Mouse (Mus musculus) embryonic facial prominence, embryonic 12.5 days (tissue): ENCODE measurements around the gene Cd59a. TPM values are rescaled to one million over a fixed set of nuclear protein-coding genes. Genes with fewer than 3 reads are reported as not detected.

Experiments used
- ATAC-seq: fragments of 200-750 bp; cut with Nextera tagmentation; 2 replicates; pipeline ENCODE4 v1.8.0; 2017; ENCODE audit not compliant: insufficient number of reproducible peaks, insufficient read depth, low FRiP score, low TSS enrichment
- H3K27ac ChIP-seq: fragments of 300-500 bp; sonication (generic); 2 replicates; pipeline ENCODE4 v1.5.1; 2016; ENCODE audit warnings: mild to moderate bottlenecking
- H3K27me3 ChIP-seq: fragments of 300-500 bp; sonication (generic); 2 replicates; pipeline ENCODE4 v1.6.1; 2016; ENCODE audit warnings: mild to moderate bottlenecking, moderate library complexity
- H3K36me3 ChIP-seq: fragments of 300-500 bp; sonication (generic); 2 replicates; pipeline ENCODE4 v1.6.1; 2016; ENCODE audit warnings: mild to moderate bottlenecking
- H3K4me1 ChIP-seq: fragments of 300-500 bp; sonication (generic); 2 replicates; pipeline ENCODE4 v1.6.1; 2016
- H3K4me2 ChIP-seq: fragments of 300-500 bp; sonication (generic); replicated peaks from 2 replicates; pipeline ENCODE4 v1.6.1; 2016; ENCODE audit warnings: mild to moderate bottlenecking, moderate library complexity
- H3K4me3 ChIP-seq: fragments of 300-500 bp; sonication (generic); 2 replicates; pipeline ENCODE4 v1.5.1; 2016; ENCODE audit warnings: mild to moderate bottlenecking
- H3K9ac ChIP-seq: fragments of 300-500 bp; sonication (generic); 2 replicates; pipeline ENCODE4 v1.6.1; 2016; ENCODE audit warnings: mild to moderate bottlenecking, moderate library complexity
- H3K9me3 ChIP-seq: fragments of 300-500 bp; sonication (generic); 2 replicates; pipeline ENCODE4 v1.6.1; 2016; ENCODE audit warnings: mild to moderate bottlenecking, moderate library complexity
- WGBS: fragments of 180-500 bp; shearing (Covaris S2); methylation state at CpG from one replicate; pipeline ENCODE4 v1.1.7; 2016; 5-methylcytosine and 5-hydroxymethylcytosine counted together
- polyA plus RNA-seq: library from polyadenylated mRNA; unstranded; fragments of >200 nt; fragmentation: Nextera tagmentation; extraction: Ambion mirVana; gene quantifications from 2 replicates; pipeline ENCODE4 v1.2.1, GENCODE M21; 2016

The Cd59a gene
- polyA plus RNA-seq, 1 experiment from 2014 or later: 23.0 TPM

DNA sequence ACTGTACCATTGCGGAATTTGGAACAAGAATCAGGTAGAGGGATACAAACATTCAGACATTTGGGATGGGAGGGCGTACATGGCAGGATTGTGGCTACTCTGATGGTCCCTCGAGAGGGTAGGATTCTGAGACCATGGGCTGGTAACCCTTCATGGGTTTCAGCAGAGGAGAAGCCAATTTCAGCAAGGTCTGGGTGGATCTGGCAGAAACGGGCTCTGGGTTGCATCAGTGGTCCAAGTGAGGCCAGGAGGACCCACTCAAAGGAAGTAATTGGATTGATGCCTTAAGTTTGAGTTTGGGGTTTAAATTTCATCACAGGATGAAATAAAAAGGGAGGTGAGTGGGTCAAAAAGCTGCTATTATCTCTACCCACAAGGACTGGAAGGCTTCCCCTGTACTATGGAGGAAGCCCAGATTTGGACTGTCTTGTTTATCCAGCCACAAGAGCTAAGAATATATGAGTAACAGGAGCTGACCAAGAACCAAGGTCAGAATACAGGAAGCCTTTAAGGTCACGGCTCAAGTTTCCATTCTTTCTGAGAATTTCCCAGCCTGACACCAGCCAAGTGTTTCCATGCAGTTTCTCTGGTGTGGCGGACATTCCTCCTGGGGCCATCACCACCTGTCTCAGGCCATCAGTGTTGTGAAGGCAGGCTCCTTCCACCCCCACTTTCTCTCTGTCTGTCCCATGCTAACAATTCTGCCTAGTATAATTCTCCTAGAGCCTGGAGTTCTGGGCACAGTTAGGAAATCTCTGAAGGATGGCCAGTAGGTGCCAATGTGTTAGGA lies 55.2 kb downstream of the Cd59a start:
- Histone ChIP-seq H3K36me3 (no peaks in the 10 kb centered on the region), H3K4me1 (no peaks in the 10 kb centered on the region), H3K9me3 (no peaks in the 10 kb centered on the region), H3K4me3 (no peak overlapping the region), H3K27me3 (no peaks in the 10 kb centered on the region), H3K4me2 (no peak overlapping the region), H3K27ac (no peak overlapping the region), H3K9ac (no peak overlapping the region)
- no peak for ATAC-seq
- 73% methylated on average over 6 of the region's 6 CpGs for WGBS

DNA sequence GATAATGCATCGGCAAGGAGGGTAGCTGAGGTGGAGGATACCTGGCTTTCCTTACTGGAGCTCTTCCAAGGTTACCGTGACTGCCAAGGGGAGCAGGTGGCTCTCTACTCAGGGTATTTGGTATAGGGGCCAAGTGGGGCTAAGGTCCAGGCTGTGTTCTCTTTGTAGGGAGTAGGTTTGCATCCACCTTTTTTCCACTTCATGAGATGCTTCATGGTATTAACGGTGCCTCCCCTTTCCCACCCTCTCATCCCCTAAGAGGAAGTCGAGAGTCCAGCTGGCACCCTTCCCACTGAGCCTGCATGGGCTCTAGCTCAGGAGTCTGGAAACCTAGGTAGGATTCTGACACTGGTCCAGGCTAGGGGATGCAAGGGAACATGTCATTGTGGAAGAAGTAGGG lies 57.7 kb downstream of the Cd59a start:
- H3K27me3 ChIP-seq: no peaks in the 10 kb centered on the region
- H3K27ac ChIP-seq: no peak overlapping the region
- H3K9me3 ChIP-seq: no peaks in the 10 kb centered on the region
- H3K9ac ChIP-seq: no peak overlapping the region
- 86% methylated on average over 4 of the region's 4 CpGs for WGBS
- no peaks in the 10 kb centered on the region for H3K36me3 ChIP-seq
- no peak for ATAC-seq
- no peak overlapping the region for H3K4me3 ChIP-seq
- H3K4me2 ChIP-seq: no peak overlapping the region
- no peaks in the 10 kb centered on the region for H3K4me1 ChIP-seq

DNA sequence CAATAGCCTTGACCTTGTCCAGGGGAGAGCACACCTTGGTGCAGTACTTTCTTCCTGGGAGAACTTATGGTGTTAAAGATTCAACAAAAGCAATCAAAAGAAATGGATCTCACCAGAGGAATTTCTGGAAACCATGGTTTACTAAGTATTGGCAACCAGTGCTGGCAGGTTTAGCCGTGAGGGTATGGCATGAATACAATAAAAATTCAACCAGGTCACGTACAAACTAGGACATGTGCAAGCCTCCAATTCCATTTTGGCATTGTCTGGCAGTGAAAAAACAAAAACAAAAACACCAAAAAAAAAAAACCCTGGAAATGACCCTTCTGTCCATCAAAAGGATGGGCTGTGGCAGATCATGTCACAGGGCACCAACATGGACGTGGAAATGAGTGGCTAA lies 58.3 kb downstream of the Cd59a start:
- Histone ChIP-seq H3K4me2 (no peak overlapping the region), H3K9me3 (no peaks in the 10 kb centered on the region), H3K36me3 (no peaks in the 10 kb centered on the region), H3K4me3 (no peak overlapping the region), H3K27ac (no peak overlapping the region), H3K9ac (no peak overlapping the region), H3K27me3 (no peaks in the 10 kb centered on the region), H3K4me1 (no peaks in the 10 kb centered on the region)
- WGBS: 87% methylated on average over 3 of the region's 3 CpGs
- ATAC-seq: no peak

DNA sequence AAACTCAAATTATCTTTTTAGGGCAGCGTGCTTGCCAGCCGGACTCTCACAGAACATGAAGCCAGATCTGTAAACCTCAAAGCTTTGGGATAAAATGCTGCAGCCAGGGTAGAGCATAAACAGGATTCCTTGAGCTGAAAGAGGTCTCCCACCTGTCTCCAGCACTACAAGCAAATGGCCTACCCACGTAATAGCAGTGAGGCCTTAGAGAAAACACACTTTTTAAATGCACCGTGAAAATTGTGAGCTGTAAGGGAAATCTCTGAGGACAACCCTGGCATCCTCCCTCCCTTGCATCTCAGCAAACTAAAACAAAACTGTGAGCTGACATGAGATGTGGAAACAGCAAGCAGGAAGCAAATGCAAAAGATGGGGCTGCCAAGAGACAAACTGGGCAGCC lies 62.2 kb downstream of the Cd59a start:
- ATAC-seq: no peak
- Histone ChIP-seq H3K4me2 (no peak overlapping the region), H3K27ac (no peak overlapping the region), H3K9ac (no peak overlapping the region), H3K4me1 (no peaks in the 10 kb centered on the region), H3K9me3 (no peaks in the 10 kb centered on the region), H3K4me3 (no peak overlapping the region), H3K36me3 (no peaks in the 10 kb centered on the region), H3K27me3 (no peaks in the 10 kb centered on the region)
- 69% methylated on average over 4 of the region's 4 CpGs for WGBS

DNA sequence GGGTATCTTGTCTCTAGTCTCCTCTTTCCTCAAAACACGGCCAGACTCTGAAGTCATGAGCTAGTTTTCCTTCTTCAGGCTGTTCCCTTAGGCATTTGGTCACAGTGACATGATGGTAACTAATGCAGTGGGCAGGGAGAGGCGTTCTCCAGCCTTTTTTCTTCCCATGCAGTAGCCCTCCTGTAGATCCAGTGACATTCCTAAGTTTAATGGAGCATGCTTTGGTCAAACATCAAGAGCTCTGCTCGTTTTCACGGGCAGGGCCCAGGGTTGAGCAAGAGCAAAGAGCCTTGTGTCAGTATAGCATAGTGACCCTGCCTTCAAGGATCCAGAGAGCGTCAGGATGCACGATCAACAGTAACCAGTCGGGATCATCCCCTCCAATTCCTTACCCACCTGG lies 67.8 kb downstream of the Cd59a start:
- H3K27ac ChIP-seq: no peak overlapping the region
- no peak overlapping the region for H3K9ac ChIP-seq
- ATAC-seq: no peak
- no peak overlapping the region for H3K4me3 ChIP-seq
- H3K36me3 ChIP-seq: no peaks in the 10 kb centered on the region
- H3K9me3 ChIP-seq: no peaks in the 10 kb centered on the region
- no peaks in the 10 kb centered on the region for H3K4me1 ChIP-seq
- 77% methylated on average over 7 of the region's 7 CpGs for WGBS
- no peaks in the 10 kb centered on the region for H3K27me3 ChIP-seq
- H3K4me2 ChIP-seq: no peak overlapping the region

DNA sequence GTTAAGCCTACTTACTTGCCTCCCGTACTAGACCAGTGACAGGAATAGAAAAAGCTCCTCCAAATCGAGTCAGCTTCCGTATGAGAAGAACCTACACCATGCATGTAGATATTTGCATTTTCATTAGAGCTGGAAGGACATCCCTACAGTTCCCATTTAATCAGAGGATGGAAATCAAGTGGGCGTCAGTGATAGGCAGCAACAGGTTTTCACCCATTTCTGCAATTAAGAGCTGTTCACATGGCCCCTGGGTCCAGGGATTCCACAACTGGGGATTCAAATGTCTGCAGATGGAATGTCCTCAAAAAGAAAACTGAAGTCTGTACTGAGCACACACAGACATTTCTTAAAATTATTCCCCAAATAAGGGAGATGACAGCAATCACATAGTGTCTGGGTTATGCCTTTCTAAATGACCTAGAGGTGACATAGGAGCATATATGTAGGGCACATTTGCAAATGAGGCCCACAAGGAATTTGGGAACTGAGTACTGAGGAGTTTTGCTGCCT lies 68.4 kb downstream of the Cd59a start:
- no peaks in the 10 kb centered on the region for H3K36me3 ChIP-seq
- no peaks in the 10 kb centered on the region for H3K4me1 ChIP-seq
- no peak for ATAC-seq
- no peak overlapping the region for H3K4me3 ChIP-seq
- no peak overlapping the region for H3K4me2 ChIP-seq
- WGBS: 92% methylated on average over 4 of the region's 4 CpGs
- H3K27ac ChIP-seq: no peak overlapping the region
- no peaks in the 10 kb centered on the region for H3K27me3 ChIP-seq
- no peak overlapping the region for H3K9ac ChIP-seq
- H3K9me3 ChIP-seq: no peaks in the 10 kb centered on the region

Other genes with a start within 250 kb of the Cd59a start
- 17.8 and 19.6 TPM in 2 replicates for gene Lmo2, start 137.8 kb upstream of the Cd59a start, polyA plus RNA-seq
- gene Fbxo3, start 68.1 kb upstream of the Cd59a start, polyA plus RNA-seq: 52.2 and 56.2 TPM in 2 replicates
- 3.0 and 3.2 TPM in 2 replicates for gene 4931422A03Rik, start 67.4 kb upstream of the Cd59a start, polyA plus RNA-seq
- gene Gm10912, start 30.0 kb upstream of the Cd59a start, polyA plus RNA-seq: not detected in 2 replicates
- gene Gm10799, start 27.3 kb upstream of the Cd59a start, polyA plus RNA-seq: not detected in 2 replicates
- 4.0 and 5.1 TPM in 2 replicates for gene Cd59b, start 26.0 kb upstream of the Cd59a start, polyA plus RNA-seq
- not detected in 2 replicates for gene A930018P22Rik, start 27.0 kb downstream of the Cd59a start, polyA plus RNA-seq